Mouse (Mus musculus) central nervous system, embryonic 18 days (tissue): ENCODE results near the gene Gm5891. TPM values are rescaled to one million over a fixed set of nuclear protein-coding genes. Genes with fewer than 3 reads are reported as not detected.

Experiments used
- polyA plus RNA-seq: library from polyadenylated mRNA; depleted of rRNA; stranded (reverse); fragments of >200 nt; gene quantifications from 2 replicates; pipeline ENCODE4 v1.2.3, GENCODE M21; 2012; rRNA removed

Gene Gm5891
- polyA plus RNA-seq, result not detected in 2 replicates

DNA sequence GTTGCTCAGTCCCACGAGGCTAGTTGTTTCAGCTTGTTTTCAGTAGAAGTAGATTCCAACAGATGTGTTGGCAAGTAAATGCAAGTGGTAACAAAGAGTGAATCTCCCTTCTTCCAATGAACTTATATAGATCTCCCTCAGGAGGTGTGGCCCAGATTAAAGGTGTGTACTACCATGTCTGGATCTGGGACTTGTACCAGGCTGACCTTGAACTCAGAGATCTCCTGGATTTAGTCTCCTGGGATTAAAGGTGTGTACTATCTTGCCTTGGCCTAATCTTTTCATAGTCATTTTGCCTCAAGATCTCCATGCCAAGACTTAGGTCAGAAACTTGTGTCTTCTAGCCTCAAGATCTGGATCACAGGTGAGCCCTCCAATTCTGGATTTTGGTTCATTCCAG lies at the start of gene Gm5891:
Gm5891 (minus strand) TSS at position 101 of the 400 bp plus-strand sequence.

Other genes starting within 250 kb of the Gm5891 start
- not detected in 2 replicates for gene Gm4175, start 159.8 kb downstream of the Gm5891 start, polyA plus RNA-seq
- not detected in 2 replicates for gene Gm4177, start 124.6 kb downstream of the Gm5891 start, polyA plus RNA-seq
- gene Vmn1r135, start 88.9 kb downstream of the Gm5891 start, polyA plus RNA-seq, result not detected in 2 replicates
- gene Gm5725, start 77.0 kb downstream of the Gm5891 start, polyA plus RNA-seq, result not detected in 2 replicates
- not detected in 2 replicates for gene Vmn1r137, start 73.3 kb upstream of the Gm5891 start, polyA plus RNA-seq
- gene Vmn1r138, start 107.6 kb upstream of the Gm5891 start, polyA plus RNA-seq, result not detected in 2 replicates
- gene Gm6176, start 135.0 kb upstream of the Gm5891 start, polyA plus RNA-seq, result not detected in 2 replicates
- gene Vmn1r139, start 147.8 kb upstream of the Gm5891 start, polyA plus RNA-seq, result not detected in 2 replicates
- gene Gm16451, start 197.0 kb upstream of the Gm5891 start, polyA plus RNA-seq, result not detected in 2 replicates
- not detected in 2 replicates for gene Gm10666, start 213.4 kb upstream of the Gm5891 start, polyA plus RNA-seq
- not detected in 2 replicates for gene Vmn1r142, start 242.7 kb upstream of the Gm5891 start, polyA plus RNA-seq